ENCODE assay signal across 29 mouse cellular contexts in the genomic region with DNA sequence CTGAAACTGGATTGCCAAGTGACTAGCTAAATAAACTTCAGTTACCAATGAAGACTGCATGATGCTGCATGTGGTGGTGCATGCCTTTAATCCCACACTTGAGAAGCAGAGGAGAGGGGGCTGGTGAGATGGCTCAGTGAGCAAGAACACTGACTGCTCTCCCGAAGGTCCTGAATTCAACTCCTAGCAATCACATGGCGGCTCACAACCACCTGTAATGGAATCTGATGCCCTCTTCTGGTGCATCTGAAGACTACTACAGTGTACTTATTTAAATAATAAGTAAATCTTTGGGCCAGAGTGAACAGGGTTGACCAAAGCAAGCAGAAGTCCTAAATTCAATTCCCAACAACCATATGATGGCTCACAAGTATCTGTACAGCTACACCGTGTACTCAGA. TPM values are rescaled to one million over a fixed set of nuclear protein-coding genes. Genes with fewer than 3 reads are reported as not detected.
"Had no signal": no experiment of that assay in that cellular context is flagged by ENCODE, and none has a peak within 500 bp of the region (broad histone marks: within the 10 kb centered on the region; RNA-seq: fewer than 3 reads in every experiment).

No protein-coding gene starts in this region.

- H3K4me1 ChIP-seq: kidney, embryonic 15.5 days; limb, embryonic 12.5 days; limb, embryonic 15.5 days; lung, embryonic 15.5 days; midbrain, embryonic 10.5 days; midbrain, embryonic 13.5 days; neural tube, embryonic 13.5 days; stomach, embryonic 15.5 days had no signal

- ATAC-seq: intestine, embryonic 16.5 days; midbrain, embryonic 13.5 days; midbrain, embryonic 16.5 days had no signal

- H3K27me3 ChIP-seq: kidney, embryonic 15.5 days; limb, embryonic 12.5 days; limb, embryonic 15.5 days; liver, embryonic 13.5 days; lung, embryonic 15.5 days; megakaryocyte, embryonic 14.5 days; midbrain, embryonic 13.5 days; neural tube, embryonic 13.5 days; stomach, embryonic 15.5 days had no signal

- H3K9ac ChIP-seq: kidney, embryonic 15.5 days; limb, embryonic 12.5 days; limb, embryonic 15.5 days; liver, embryonic 13.5 days; lung, embryonic 15.5 days; midbrain, embryonic 13.5 days; neural tube, embryonic 13.5 days; stomach, embryonic 15.5 days had no signal

- H3K27ac ChIP-seq: kidney, embryonic 15.5 days; left cerebral cortex, adult 2 months; limb, embryonic 12.5 days; limb, embryonic 15.5 days; liver, embryonic 13.5 days; lung, embryonic 15.5 days; midbrain, embryonic 10.5 days; midbrain, embryonic 13.5 days; neural tube, embryonic 13.5 days; stomach, embryonic 15.5 days had no signal

- H3K4me3 ChIP-seq: kidney, embryonic 15.5 days; left cerebral cortex, adult 2 months; limb, embryonic 12.5 days; limb, embryonic 15.5 days; liver, embryonic 13.5 days; lung, embryonic 15.5 days; megakaryocyte, embryonic 14.5 days; midbrain, embryonic 10.5 days; midbrain, embryonic 13.5 days; myocyte; neural tube, embryonic 13.5 days; stomach, embryonic 15.5 days had no signal

- H3K9me3 ChIP-seq: kidney, embryonic 15.5 days; limb, embryonic 12.5 days; limb, embryonic 15.5 days; liver, embryonic 13.5 days; lung, embryonic 15.5 days; megakaryocyte, embryonic 14.5 days; midbrain, embryonic 10.5 days; midbrain, embryonic 13.5 days; neural tube, embryonic 13.5 days; stomach, embryonic 15.5 days had no signal

- H3K4me2 ChIP-seq: kidney, embryonic 15.5 days; limb, embryonic 12.5 days; limb, embryonic 15.5 days; liver, embryonic 13.5 days; lung, embryonic 15.5 days; midbrain, embryonic 13.5 days; neural tube, embryonic 13.5 days; stomach, embryonic 15.5 days had no signal

- DNase-seq: kidney, adult 8-10 months; kidney, postnatal 10 days; kidney, postnatal 36 days; layer of hippocampus, adult 9-11 months; left cerebral cortex, postnatal 4 days; liver, embryonic 13.5 days; lung, adult 18-20 months; lung, postnatal 10 days; lung, postnatal 36 days; retina, postnatal 1 day; right cerebral cortex, postnatal 25 days; spleen, adult 18-20 months; thymus, adult 18-20 months had no signal

RNA-seq across cellular contexts. Expression of gene Esrp2, which starts 13.3 kb away (rescaled TPM):
- total RNA-seq: left cerebral cortex, postnatal 10 days; left cerebral cortex, postnatal 4 days; monocyte, adult 5-6 weeks; neutrophil, adult 5-6 weeks had no signal
